Mouse (Mus musculus): ENCODE measurements around the gene Fbxw18.
"Not testable (repeated sequence)": the region's sequence is repeated elsewhere in the genome, so short reads cannot be mapped to it uniquely, and the experiment has no call there.

- TF ChIP-seq CTCF (IDR thresholded peaks at IDR 0.05; ENCODE audit: low read depth, low read length); POLR2A (IDR thresholded peaks at IDR 0.05; ENCODE audit: extremely low read depth, insufficient read depth, low read length): not testable (repeated sequence)
Measured at GRCm38 (mm10) chr9:109664552-109664951, 37.9 kb downstream of the Fbxw18 start, which contains the start of gene Fbxw25.
